Mouse (Mus musculus) forebrain, embryonic 11.5 days (tissue): ENCODE measurements around the gene Rag1. TPM values are rescaled to one million over a fixed set of nuclear protein-coding genes. Genes with fewer than 3 reads are reported as not detected.

Experiments used
- ATAC-seq: fragments of 200-750 bp; cut with Nextera tagmentation; replicated peaks from 2 replicates; pipeline ENCODE4 v1.8.0; 2017; ENCODE audit warnings: moderate TSS enrichment; ENCODE audit not compliant: low FRiP score
- DNase-seq: peaks from one replicate; pipeline ENCODE4 v3.0.0-alpha.2; 2017; ENCODE audit warnings: low spot score
- H3K27ac ChIP-seq: fragments of 300-500 bp; sonication (generic); 2 replicates; pipeline ENCODE4 v1.5.1; 2014; ENCODE audit warnings: low read depth, low read length
- H3K27me3 ChIP-seq: fragments of 300-500 bp; sonication (generic); 2 replicates; pipeline ENCODE4 v1.6.1; 2014; ENCODE audit warnings: mild to moderate bottlenecking, low read length, mixed read lengths; ENCODE audit not compliant: control insufficient read depth, insufficient read depth
- H3K36me3 ChIP-seq: fragments of 300-500 bp; sonication (generic); 2 replicates; pipeline ENCODE4 v1.6.1; 2014; ENCODE audit warnings: mild to moderate bottlenecking, low read length, moderate library complexity, mixed read lengths; ENCODE audit not compliant: control insufficient read depth, insufficient read depth
- H3K4me1 ChIP-seq: fragments of 300-500 bp; sonication (generic); replicated peaks from 2 replicates; pipeline ENCODE4 v1.6.1; 2014; ENCODE audit warnings: low read length, mixed read lengths; ENCODE audit not compliant: control insufficient read depth, insufficient read depth
- H3K4me2 ChIP-seq: fragments of 300-500 bp; sonication (generic); 2 replicates; pipeline ENCODE4 v1.6.1; 2014; ENCODE audit warnings: low read depth, mild to moderate bottlenecking, low read length, moderate library complexity, mixed read lengths; ENCODE audit not compliant: severe bottlenecking
- H3K4me3 ChIP-seq: fragments of 300-500 bp; sonication (generic); 2 replicates; pipeline ENCODE4 v1.5.1; 2014; ENCODE audit warnings: low read depth, low read length
- H3K9ac ChIP-seq: fragments of 300-500 bp; sonication (generic); 2 replicates; pipeline ENCODE4 v1.6.1; 2014; ENCODE audit warnings: low read length
- H3K9me3 ChIP-seq: fragments of 300-500 bp; sonication (generic); 2 replicates; pipeline ENCODE4 v1.6.1; 2016; ENCODE audit warnings: low read length, mixed read lengths; ENCODE audit not compliant: control insufficient read depth
- WGBS: fragments of 180-500 bp; shearing (Covaris S2); extraction: QIAGEN DNeasy Blood & Tissue Kit; methylation state at CpG from one replicate; pipeline ENCODE4 v1.1.7; 2014; 5-methylcytosine and 5-hydroxymethylcytosine counted together
- polyA plus RNA-seq: library from polyadenylated mRNA; unstranded; fragments of >200 nt; fragmentation: Nextera tagmentation; extraction: Ambion mirVana; gene quantifications from 2 replicates; pipeline ENCODE4 v1.2.1, GENCODE M21; 2014

Gene Rag1
- 0.08 and 0.27 TPM in 2 replicates for polyA plus RNA-seq

GRCm38 (mm10) chr2:101649114-101649671 lies at the start of gene Rag1, which contains the start of gene B230118H07Rik:
Rag1 (minus strand) TSS chr2:101649501.
B230118H07Rik (minus strand) TSS chr2:101649532.
- H3K4me3 ChIP-seq, result no peak within 1 kb of the TSS
- DNase-seq (no peak), ATAC-seq (no peak)
- no peak within 1 kb of the TSS for H3K27ac ChIP-seq
- no peaks in the 10 kb centered on the region for H3K36me3 ChIP-seq
- H3K4me2 ChIP-seq, result no peak within 1 kb of the TSS
- H3K27me3 ChIP-seq, result no peaks in the 10 kb centered on the region
- no peaks in the 10 kb centered on the region; the same call in 1 of the 2 replicates for H3K4me1 ChIP-seq
- 53% methylated on average over 8 of the region's 8 CpGs for WGBS
- H3K9ac ChIP-seq, result no peak within 1 kb of the TSS
- H3K9me3 ChIP-seq, result no peaks in the 10 kb centered on the region

GRCm38 (mm10) chr2:101695584-101695983 lies 46.3 kb upstream of the Rag1 start:
- Histone ChIP-seq H3K36me3 (peaks cover 7% of the 10 kb centered on the region; the same call in 1 of the 2 replicates), H3K9ac (no peak overlapping the region), H3K9me3 (no peaks in the 10 kb centered on the region), H3K27me3 (no peaks in the 10 kb centered on the region), H3K27ac (no peak overlapping the region), H3K4me2 (no peak overlapping the region), H3K4me1 (no peaks in the 10 kb centered on the region), H3K4me3 (no peak overlapping the region)
- ATAC-seq (no peak), DNase-seq (no peak)
- 89% methylated on average over 7 of the region's 7 CpGs for WGBS

GRCm38 (mm10) chr2:101693577-101694215 lies 44.4 kb upstream of the Rag1 start:
- Histone ChIP-seq H3K4me1 (no peaks in the 10 kb centered on the region), H3K9ac (no peak overlapping the region), H3K9me3 (no peaks in the 10 kb centered on the region), H3K4me3 (no peak overlapping the region), H3K4me2 (no peak overlapping the region), H3K36me3 (peaks cover 7% of the 10 kb centered on the region; the same call in 1 of the 2 replicates), H3K27me3 (no peaks in the 10 kb centered on the region), H3K27ac (no peak overlapping the region)
- no peak for DNase-seq
- ATAC-seq, result no peak
- WGBS, result 66% methylated on average over 5 of the region's 5 CpGs

- H3K27me3 ChIP-seq, result no peaks in the 10 kb centered on the region
- H3K9ac ChIP-seq, result no peak overlapping the region
- H3K36me3 ChIP-seq, result peaks cover 7% of the 10 kb centered on the region; the same call in 1 of the 2 replicates
- H3K9me3 ChIP-seq, result no peaks in the 10 kb centered on the region
- no peak overlapping the region for H3K27ac ChIP-seq
- H3K4me2 ChIP-seq, result no peak overlapping the region
- no peaks in the 10 kb centered on the region for H3K4me1 ChIP-seq
- ATAC-seq, result no peak
- H3K4me3 ChIP-seq, result no peak overlapping the region
- WGBS, result 82% methylated on average over 4 of the region's 4 CpGs
- no peak for DNase-seq
Observed at GRCm38 (mm10) chr2:101693043-101693442, 43.7 kb upstream of the Rag1 start.

- Histone ChIP-seq H3K36me3 (no peaks in the 10 kb centered on the region; the same call in 1 of the 2 replicates), H3K4me2 (no peak overlapping the region), H3K9me3 (no peaks in the 10 kb centered on the region), H3K27ac (no peak overlapping the region), H3K9ac (no peak overlapping the region), H3K4me1 (no peaks in the 10 kb centered on the region), H3K27me3 (no peaks in the 10 kb centered on the region), H3K4me3 (no peak overlapping the region)
- ATAC-seq (no peak), DNase-seq (no peak)
- WGBS, result 93% methylated on average over 9 of the region's 9 CpGs
Observed at GRCm38 (mm10) chr2:101690252-101690827, 41.0 kb upstream of the Rag1 start.

GRCm38 (mm10) chr2:101688011-101688410 lies 38.7 kb upstream of the Rag1 start:
- H3K9me3 ChIP-seq, result no peaks in the 10 kb centered on the region
- no peaks in the 10 kb centered on the region; the same call in 1 of the 2 replicates for H3K36me3 ChIP-seq
- WGBS, result 93% methylated on average over 5 of the region's 5 CpGs
- H3K27ac ChIP-seq, result no peak overlapping the region
- H3K4me3 ChIP-seq, result no peak overlapping the region
- ATAC-seq (no peak), DNase-seq (no peak)
- H3K4me2 ChIP-seq, result no peak overlapping the region
- no peaks in the 10 kb centered on the region for H3K27me3 ChIP-seq
- H3K4me1 ChIP-seq, result no peaks in the 10 kb centered on the region
- no peak overlapping the region for H3K9ac ChIP-seq

GRCm38 (mm10) chr2:101684421-101684820 lies 35.1 kb upstream of the Rag1 start:
- Histone ChIP-seq H3K9me3 (no peaks in the 10 kb centered on the region), H3K36me3 (no peaks in the 10 kb centered on the region; the same call in 1 of the 2 replicates), H3K4me3 (no peak overlapping the region), H3K27me3 (no peaks in the 10 kb centered on the region), H3K4me2 (no peak overlapping the region), H3K4me1 (peaks cover under 1% of the 10 kb centered on the region; the same call in 1 of the 2 replicates), H3K9ac (no peak overlapping the region), H3K27ac (no peak overlapping the region)
- DNase-seq (no peak), ATAC-seq (no peak)
- WGBS, result 93% methylated on average over 12 of the region's 12 CpGs

- DNase-seq (peak; percentile 55), ATAC-seq (peak; percentile 13; the same call in 1 of the 2 replicates)
- peak overlapping the region; percentile 87 for H3K4me2 ChIP-seq
- H3K9ac ChIP-seq, result peak overlapping the region; percentile 90
- H3K36me3 ChIP-seq, result no peaks in the 10 kb centered on the region
- no peaks in the 10 kb centered on the region for H3K27me3 ChIP-seq
- H3K27ac ChIP-seq, result peak overlapping the region; percentile 62; the same call in 1 of the 2 replicates
- peaks cover 4% of the 10 kb centered on the region; the same call in 1 of the 2 replicates for H3K4me1 ChIP-seq
- H3K4me3 ChIP-seq, result peak overlapping the region; percentile 96
- 2% methylated on average over 15 of the region's 15 CpGs for WGBS
- no peaks in the 10 kb centered on the region for H3K9me3 ChIP-seq
Observed at GRCm38 (mm10) chr2:101679164-101679784, 30.0 kb upstream of the Rag1 start.
